Mouse (Mus musculus): Measurements from ENCODE around the gene Ntsr2. TPM values are rescaled to one million over a fixed set of nuclear protein-coding genes. Genes with fewer than 3 reads are reported as not detected.

The Ntsr2 gene
- polyA plus RNA-seq, 1 experiment from 2014 or later: 0.35 TPM

Other genes starting within 250 kb of the Ntsr2 start
- 15.2 and 15.6 TPM in 2 replicates for gene Lpin1, start 42.4 kb upstream of the Ntsr2 start, polyA plus RNA-seq (2016; fragmentation: Nextera tagmentation; extraction: Ambion mirVana)
- 3.8 and 4.4 TPM in 2 replicates for gene Greb1, start 147.5 kb downstream of the Ntsr2 start, polyA plus RNA-seq (2016; fragmentation: Nextera tagmentation; extraction: Ambion mirVana)
- gene E2f6, start 157.6 kb downstream of the Ntsr2 start, polyA plus RNA-seq (2016; fragmentation: Nextera tagmentation; extraction: Ambion mirVana): 57.8 and 60.6 TPM in 2 replicates
- 20.2 and 21.4 TPM in 2 replicates for gene Rock2, start 241.5 kb downstream of the Ntsr2 start, polyA plus RNA-seq (2016; fragmentation: Nextera tagmentation; extraction: Ambion mirVana)

Measured in neural tube, embryonic 12.5 days (tissue).